8 mouse cellular contexts compared by ENCODE assay signal in genomic region chr9:41157020-41157871, GRCm38 (mm10). TPM values are rescaled to one million over a fixed set of nuclear protein-coding genes. Genes with fewer than 3 reads are reported as not detected.
DNase-seq lines count a peak whose midpoint lies in the region; ATAC-seq lines count a peak whose summit lies in the region.

No protein-coding gene starts in this region.

- intact Hi-C loops in gastrocnemius, postnatal 14 days (cut with DNase I; ENCODE audit: low total_unique reads) = no loop called here
- intact Hi-C loops in left cerebral cortex, postnatal 14 days (cut with DNase I) = loop anchor here (10.0 kb wide), 1 partner anchor 112 kb away; no protein-coding TSS in a partner anchor

- ATAC-seq in inflammation-experienced regulatory T-cells, adult 6 months = peak; percentile 31
- peak; percentile 23 for ATAC-seq in megakaryocyte progenitor cell, adult 5-6 weeks (replicated peaks; ENCODE audit: poor library complexity)

- peak; percentile 82 to 93 for DNase-seq in adrenal gland, adult (ENCODE audit: inconsistent age in 2 of 2, low spot score in 1 of 2)
- DNase-seq in embryo, embryonic 10.5 days (ENCODE audit: low spot score) = peak; percentile 86
- peak; percentile 74 for DNase-seq in gastrocnemius, postnatal 14 days
- peak; percentile 72 to 80 for DNase-seq in left cerebral cortex, postnatal 14 days (ENCODE audit: low spot score in 2 of 2)
- DNase-seq in right cerebral cortex, postnatal 25 days = peak; percentile 73
- DNase-seq in yolk sac, embryonic 10.5 days (ENCODE audit: low spot score) = peak; percentile 85

RNA-seq across cellular contexts. Expression of gene Ubash3b, which starts 4.3 kb away (rescaled TPM):
- 1 to 10 TPM; 1.0 to 1.2 TPM for total RNA-seq in gastrocnemius, postnatal 14 days (2021)
- 10 to 100 TPM; 18.8 to 20.6 (median 20.2) TPM for polyA plus RNA-seq in inflammation-experienced regulatory T-cells, adult 6 months (2017; shearing (Covaris generic))
- total RNA-seq in left cerebral cortex, postnatal 14 days (2021) = 10 to 100 TPM; 26.6 to 28.1 TPM
- 8.8 and 9.9 TPM in 2 replicates for total RNA-seq in megakaryocyte progenitor cell, adult 5-6 weeks (2015)
- 5.3 and 5.8 TPM in 2 replicates for total RNA-seq in megakaryocyte progenitor cell, adult 5-6 weeks (2017)

Comparison
In these comparisons a context has a peak if more than half of its experiments do, and no peak if none do; other contexts are left out.
1. Peak in every context shown above with its lines: DNase-seq and ATAC-seq.